Mouse (Mus musculus): ENCODE measurements around the gene Lypd6b.

- TF ChIP-seq CTCF (IDR thresholded peaks at IDR 0.05; ENCODE audit: low read depth, low read length) = no peak
- TF ChIP-seq POLR2A (IDR thresholded peaks at IDR 0.05; ENCODE audit: extremely low read depth, insufficient read depth, low read length) = no peak
These were observed 18.4 kb downstream of the Lypd6b start for GRCm38 (mm10) chr2:49805736-49806371.
